Mouse (Mus musculus) megakaryocyte, adult 5-6 weeks (primary cell): Measurements from ENCODE around the gene Acot3. TPM values are rescaled to one million over a fixed set of nuclear protein-coding genes. Genes with fewer than 3 reads are reported as not detected.
"Not testable (repeated sequence)": the region's sequence is repeated elsewhere in the genome, so short reads cannot be mapped to it uniquely, and the experiment has no call there.

Experiments
- ATAC-seq: 2 replicates; pipeline ENCODE4 v1.8.0; 2016; ENCODE audit warnings: mild to moderate bottlenecking, inconsistent platforms; ENCODE audit not compliant: poor library complexity, severe bottlenecking
- total RNA-seq, 2 experiments: library from RNA; stranded (forward) in 1 of 2; stranded (reverse) in 1 of 2; fragments of 153-499, 151-499 nt in 1 of 2; fragments of 221-1000, 200-1000 nt in 1 of 2; gene quantifications; 2 replicates each; pipeline versions ENCODE4 v1.2.3 to v1.2.4; 2015 to 2017

Gene Acot3
- total RNA-seq (2015) (not detected in 2 replicates), total RNA-seq (2017) (not detected in 2 replicates)

- ATAC-seq: no peak
Observed at GRCm38 (mm10) chr12:84051937-84052474, at the start of gene Acot3. Gene Acot3, plus strand, starts transcription at chr12:84052144.

GRCm38 (mm10) chr12:84003866-84004265 lies 48.1 kb upstream of the Acot3 start:
- no peak for ATAC-seq

- ATAC-seq: no peak
Observed at GRCm38 (mm10) chr12:84008251-84008650, 43.7 kb upstream of the Acot3 start.

GRCm38 (mm10) chr12:84008729-84009128 lies 43.2 kb upstream of the Acot3 start:
- ATAC-seq: no peak

- peak; percentile 87 for ATAC-seq
Observed at GRCm38 (mm10) chr12:84009171-84009965, 42.6 kb upstream of the Acot3 start, which contains the start of gene Acot1. Gene Acot1, plus strand, starts transcription at chr12:84009490.

GRCm38 (mm10) chr12:84010201-84010600 lies 41.7 kb upstream of the Acot3 start:
- no peak for ATAC-seq

- ATAC-seq: no peak
Observed at GRCm38 (mm10) chr12:84011251-84012040, 40.5 kb upstream of the Acot3 start.

GRCm38 (mm10) chr12:84013130-84013529 lies 38.8 kb upstream of the Acot3 start:
- ATAC-seq: no peak

- no peak for ATAC-seq
Observed at GRCm38 (mm10) chr12:84013701-84014100, 38.2 kb upstream of the Acot3 start.

- peak; percentile 61 for ATAC-seq
Observed at GRCm38 (mm10) chr12:84020528-84020927, 31.4 kb upstream of the Acot3 start.

GRCm38 (mm10) chr12:84022266-84022665 lies 29.7 kb upstream of the Acot3 start:
- ATAC-seq: not testable (repeated sequence)

- peak; percentile 88 for ATAC-seq
Observed at GRCm38 (mm10) chr12:84023052-84023745, 28.7 kb upstream of the Acot3 start.

- ATAC-seq: no peak
Observed at GRCm38 (mm10) chr12:84025888-84026287, 26.1 kb upstream of the Acot3 start.

- ATAC-seq: not testable (repeated sequence)
Observed at GRCm38 (mm10) chr12:84028328-84028727, 23.6 kb upstream of the Acot3 start.

- ATAC-seq: not testable (repeated sequence)
Observed at GRCm38 (mm10) chr12:84029043-84029442, 22.9 kb upstream of the Acot3 start.

GRCm38 (mm10) chr12:84030659-84031332 lies 21.1 kb upstream of the Acot3 start:
- ATAC-seq: peak; percentile 98

GRCm38 (mm10) chr12:84032854-84033253 lies 19.1 kb upstream of the Acot3 start:
- no peak for ATAC-seq

- ATAC-seq: not testable (repeated sequence)
Observed at GRCm38 (mm10) chr12:84033302-84033701, 18.6 kb upstream of the Acot3 start.

GRCm38 (mm10) chr12:84034108-84034507 lies 17.8 kb upstream of the Acot3 start:
- ATAC-seq: no peak

- peak; percentile 62 for ATAC-seq
Observed at GRCm38 (mm10) chr12:84038241-84038640, 13.7 kb upstream of the Acot3 start, which contains the start of gene Acot4. Gene Acot4, plus strand, starts transcription at chr12:84038379.
